Mouse (Mus musculus) duodenum, adult 2 months (tissue): ENCODE measurements around the gene Gm10696. TPM values are rescaled to one million over a fixed set of nuclear protein-coding genes. Genes with fewer than 3 reads are reported as not detected.

Experiments used
- polyA plus RNA-seq: library from polyadenylated mRNA; depleted of rRNA; stranded (reverse); fragments of >200 nt; gene quantifications from 2 replicates; pipeline ENCODE4 v1.2.3, GENCODE M21; 2012; ENCODE audit warnings: low replicate concordance; rRNA removed

Gene Gm10696
- polyA plus RNA-seq = not detected in 2 replicates

GRCm38 (mm10) chr3:94178093-94178492 lies at the start of gene Gm10696:
Gene Gm10696, minus strand, starts transcription at chr3:94178193.

GRCm38 (mm10) chr3:94196414-94196813 lies 18.4 kb upstream of the Gm10696 start, which contains the start of gene Gm5286:
Gene Gm5286, plus strand, starts transcription at chr3:94196714.

Other genes with a start within 250 kb of the Gm10696 start
- 0.14 and 0.32 TPM in 2 replicates for gene Gm9117, start 234.7 kb downstream of the Gm10696 start, polyA plus RNA-seq
- not detected in 2 replicates for gene Tdpoz5, start 216.9 kb downstream of the Gm10696 start, polyA plus RNA-seq
- not detected in 2 replicates for gene Gm9125, start 123.3 kb downstream of the Gm10696 start, polyA plus RNA-seq
- gene Gm10697, start 105.5 kb downstream of the Gm10696 start, polyA plus RNA-seq = not detected in 2 replicates
- not detected in 2 replicates for gene Gm5286, start 18.5 kb upstream of the Gm10696 start, polyA plus RNA-seq
- gene Gm4778, start 85.8 kb upstream of the Gm10696 start, polyA plus RNA-seq = not detected in 2 replicates
- 1.1 and 1.3 TPM in 2 replicates for gene Them4, start 131.9 kb upstream of the Gm10696 start, polyA plus RNA-seq
- 0.07 TPM in 1 of 2 replicates, not detected in the other for gene Them5, start 163.9 kb upstream of the Gm10696 start, polyA plus RNA-seq
- 1.7 and 7.8 TPM in 2 replicates for gene C2cd4d, start 184.2 kb upstream of the Gm10696 start, polyA plus RNA-seq
- gene Rorc, start 194.6 kb upstream of the Gm10696 start, polyA plus RNA-seq = 11.2 and 22.2 TPM in 2 replicates
- 0.21 and 0.33 TPM in 2 replicates for gene Lingo4, start 220.3 kb upstream of the Gm10696 start, polyA plus RNA-seq
- not detected in 2 replicates for gene Tdrkh, start 235.1 kb upstream of the Gm10696 start, polyA plus RNA-seq